Mouse (Mus musculus) c-Kit-positive CD71-positive TER-119-negative erythroid progenitor cells, embryonic 14.5 days (primary cell): Measurements from ENCODE around the gene Fgfr2.

Experiments
- DNase-seq: peaks from one replicate; pipeline ENCODE4 v3.0.0-alpha.2; 2013; ENCODE audit warnings: low read depth

The Fgfr2 gene

GRCm38 (mm10) chr7:131027557-131027956, 2095.6 kb downstream of the Fgfr2 start:
- no peak for DNase-seq

- no peak for DNase-seq
Observed at GRCm38 (mm10) chr7:131024807-131025206, 2098.3 kb downstream of the Fgfr2 start.

- no peak for DNase-seq
Observed at GRCm38 (mm10) chr7:131019181-131019580, 2104.0 kb downstream of the Fgfr2 start.

GRCm38 (mm10) chr7:131011901-131012300, 2111.2 kb downstream of the Fgfr2 start:
- no peak for DNase-seq

GRCm38 (mm10) chr7:131009178-131009577, 2114.0 kb downstream of the Fgfr2 start:
- DNase-seq: no peak

GRCm38 (mm10) chr7:131007221-131007620, 2115.9 kb downstream of the Fgfr2 start:
- no peak for DNase-seq

GRCm38 (mm10) chr7:131004071-131004470, 2119.1 kb downstream of the Fgfr2 start:
- DNase-seq: no peak

GRCm38 (mm10) chr7:131001976-131002726, 2121.0 kb downstream of the Fgfr2 start:
- DNase-seq: no peak

- no peak for DNase-seq
Observed at GRCm38 (mm10) chr7:130993907-130994306, 2129.2 kb downstream of the Fgfr2 start.

GRCm38 (mm10) chr7:130991174-130991789, 2131.9 kb downstream of the Fgfr2 start:
- DNase-seq: no peak

- DNase-seq: no peak
Observed at GRCm38 (mm10) chr7:130989371-130989770, 2133.8 kb downstream of the Fgfr2 start.

- no peak for DNase-seq
Observed at GRCm38 (mm10) chr7:130988146-130988545, 2135.0 kb downstream of the Fgfr2 start.

GRCm38 (mm10) chr7:130985716-130986115, 2137.4 kb downstream of the Fgfr2 start:
- no peak for DNase-seq

- DNase-seq: no peak
Observed at GRCm38 (mm10) chr7:130985193-130985592, 2138.0 kb downstream of the Fgfr2 start.

GRCm38 (mm10) chr7:130984294-130984693, 2138.9 kb downstream of the Fgfr2 start:
- no peak for DNase-seq

GRCm38 (mm10) chr7:130982881-130983280, 2140.3 kb downstream of the Fgfr2 start:
- no peak for DNase-seq

- no peak for DNase-seq
Observed at GRCm38 (mm10) chr7:130982371-130982770, 2140.8 kb downstream of the Fgfr2 start.

GRCm38 (mm10) chr7:130980130-130980529, 2143.0 kb downstream of the Fgfr2 start:
- no peak for DNase-seq

- DNase-seq: no peak
Observed at GRCm38 (mm10) chr7:130978545-130978944, 2144.6 kb downstream of the Fgfr2 start.

- no peak for DNase-seq
Observed at GRCm38 (mm10) chr7:130977794-130978521, 2145.2 kb downstream of the Fgfr2 start.

GRCm38 (mm10) chr7:130976305-130976935, 2146.7 kb downstream of the Fgfr2 start:
- DNase-seq: no peak

GRCm38 (mm10) chr7:130972767-130973166, 2150.4 kb downstream of the Fgfr2 start:
- no peak for DNase-seq
